Mouse (Mus musculus): ENCODE results near the gene Exosc7.

- TF ChIP-seq CTCF (IDR thresholded peaks at IDR 0.05; ENCODE audit: low read depth, low read length) (no peak), POLR2A (IDR thresholded peaks at IDR 0.05; ENCODE audit: insufficient read depth, low read length) (no peak)
These were observed 26.0 kb downstream of the Exosc7 start for GRCm38 (mm10) chr9:123138891-123139474.

Measured in ES-Bruce4 (cell line).